Mouse (Mus musculus): Measurements from ENCODE around the gene Zfp326. TPM values are rescaled to one million over a fixed set of nuclear protein-coding genes. Genes with fewer than 3 reads are reported as not detected.
A peak's percentile ranks its signal among the peaks of the same experiment; 100 is the strongest.

The Zfp326 gene
- polyA plus RNA-seq, 1 experiment, result 7.5 TPM

DNA sequence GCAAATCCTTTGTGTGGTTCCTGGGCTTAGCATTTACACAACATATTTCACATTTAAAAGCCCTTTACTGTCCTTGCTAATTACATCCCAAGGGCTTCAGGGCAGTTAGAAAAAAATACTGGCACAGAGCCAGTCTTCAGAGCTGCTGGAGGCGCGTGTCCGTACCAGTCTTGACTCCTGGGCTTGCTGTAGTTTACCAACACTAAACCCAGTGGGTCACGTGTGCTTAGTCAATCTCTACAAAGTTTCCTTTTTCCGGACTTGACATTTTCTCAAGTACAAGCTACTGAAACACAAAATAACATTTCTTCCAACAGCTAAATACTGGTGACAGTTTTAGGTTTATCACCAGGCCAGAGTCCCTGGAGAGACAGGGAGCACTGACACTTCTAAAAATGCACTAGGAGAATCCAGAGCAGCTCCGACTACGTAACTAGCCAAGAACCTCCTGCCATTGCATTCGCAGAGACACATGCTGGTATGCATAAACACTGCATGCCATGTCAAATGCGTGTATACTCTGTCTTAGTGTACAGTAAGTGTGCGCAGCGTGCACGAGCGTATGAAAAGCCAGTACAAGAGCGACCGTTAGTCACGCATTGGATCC, 8.4 kb upstream of the Zfp326 start:
- Histone ChIP-seq H3K27me3 (replicated peaks; ENCODE audit: control insufficient read depth, insufficient read depth, low read length) (no peaks in the 10 kb centered on the region), H3K4me3 (ENCODE audit: insufficient read depth, low read depth, low read length) (no peak overlapping the region), H3K4me1 (ENCODE audit: control insufficient read depth, insufficient read depth, low read length) (peaks cover 6% of the 10 kb centered on the region; the same call in 1 of the 2 replicates), H3K27ac (ENCODE audit: insufficient read depth, low read depth, low read length) (peak overlapping the region; percentile 26; the same call in 1 of the 2 replicates), H3K36me3 (ENCODE audit: control insufficient read depth, insufficient read depth, low read length) (no peaks in the 10 kb centered on the region)
- DNase-seq, result peak; percentile 84
- TF ChIP-seq CTCF (conservative IDR thresholded peaks at IDR 0.05; ENCODE audit: insufficient read depth, insufficient read length, low read depth, low read length) (no peak), POLR2A (IDR thresholded peaks at IDR 0.05; ENCODE audit: low read depth, low read length) (no peak)
- WGBS, result 41% methylated on average over 16 of the region's 16 CpGs

GRCm38 (mm10) chr5:105868593-105868992, 7.8 kb upstream of the Zfp326 start:
- Histone ChIP-seq H3K27me3 (replicated peaks; ENCODE audit: control insufficient read depth, insufficient read depth, low read length) (no peaks in the 10 kb centered on the region), H3K36me3 (ENCODE audit: control insufficient read depth, insufficient read depth, low read length) (no peaks in the 10 kb centered on the region), H3K27ac (ENCODE audit: insufficient read depth, low read depth, low read length) (no peak overlapping the region), H3K4me1 (ENCODE audit: control insufficient read depth, insufficient read depth, low read length) (peaks cover 6% of the 10 kb centered on the region; the same call in 1 of the 2 replicates), H3K4me3 (ENCODE audit: insufficient read depth, low read depth, low read length) (no peak overlapping the region)
- WGBS, result 23% methylated on average over 3 of the region's 3 CpGs
- DNase-seq, result peak; percentile 88
- TF ChIP-seq CTCF (conservative IDR thresholded peaks at IDR 0.05; ENCODE audit: insufficient read depth, insufficient read length, low read depth, low read length), result peak; percentile 98
- no peak for TF ChIP-seq POLR2A (IDR thresholded peaks at IDR 0.05; ENCODE audit: low read depth, low read length)

- TF ChIP-seq POLR2A (IDR thresholded peaks at IDR 0.05; ENCODE audit: low read depth, low read length) (no peak), CTCF (conservative IDR thresholded peaks at IDR 0.05; ENCODE audit: insufficient read depth, insufficient read length, low read depth, low read length) (no peak)
- Histone ChIP-seq H3K36me3 (ENCODE audit: control insufficient read depth, insufficient read depth, low read length) (no peaks in the 10 kb centered on the region), H3K27ac (ENCODE audit: insufficient read depth, low read depth, low read length) (no peak overlapping the region), H3K4me1 (ENCODE audit: control insufficient read depth, insufficient read depth, low read length) (peaks cover 6% of the 10 kb centered on the region; the same call in 1 of the 2 replicates), H3K27me3 (replicated peaks; ENCODE audit: control insufficient read depth, insufficient read depth, low read length) (no peaks in the 10 kb centered on the region), H3K4me3 (ENCODE audit: insufficient read depth, low read depth, low read length) (no peak overlapping the region)
- WGBS, result 92% methylated on average over 7 of the region's 7 CpGs
- no peak for DNase-seq
Measured at GRCm38 (mm10) chr5:105869739-105870138, 6.6 kb upstream of the Zfp326 start.

DNA sequence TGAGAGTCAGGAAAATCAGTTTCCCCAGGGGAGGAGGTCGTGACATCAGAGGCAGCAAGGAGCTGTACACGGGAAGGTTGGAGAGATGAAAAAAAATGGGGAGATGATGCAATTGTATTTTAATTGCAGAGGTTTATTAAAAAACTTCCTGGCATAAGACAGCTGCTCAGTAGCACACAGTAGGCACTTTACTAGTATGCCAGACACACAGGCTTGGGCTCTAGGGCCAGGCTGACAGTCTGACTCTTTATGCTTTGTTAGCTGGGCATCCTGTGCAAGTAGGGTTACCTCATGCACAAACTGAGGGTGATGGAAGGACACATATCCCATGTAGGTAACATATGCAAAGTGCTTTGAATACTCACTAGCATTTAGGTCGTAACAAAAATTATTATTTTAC, 5.2 kb upstream of the Zfp326 start:
- Histone ChIP-seq H3K27ac (ENCODE audit: insufficient read depth, low read depth, low read length) (no peak overlapping the region), H3K27me3 (replicated peaks; ENCODE audit: control insufficient read depth, insufficient read depth, low read length) (no peaks in the 10 kb centered on the region), H3K4me1 (ENCODE audit: control insufficient read depth, insufficient read depth, low read length) (peaks cover 6% of the 10 kb centered on the region; the same call in 1 of the 2 replicates), H3K36me3 (ENCODE audit: control insufficient read depth, insufficient read depth, low read length) (no peaks in the 10 kb centered on the region), H3K4me3 (ENCODE audit: insufficient read depth, low read depth, low read length) (no peak overlapping the region)
- 78% methylated on average over 3 of the region's 3 CpGs for WGBS
- no peak for TF ChIP-seq CTCF (conservative IDR thresholded peaks at IDR 0.05; ENCODE audit: insufficient read depth, insufficient read length, low read depth, low read length)
- no peak for TF ChIP-seq POLR2A (IDR thresholded peaks at IDR 0.05; ENCODE audit: low read depth, low read length)
- no peak for DNase-seq

GRCm38 (mm10) chr5:105872176-105872575, 4.2 kb upstream of the Zfp326 start:
- Histone ChIP-seq H3K36me3 (ENCODE audit: control insufficient read depth, insufficient read depth, low read length) (no peaks in the 10 kb centered on the region), H3K4me3 (ENCODE audit: insufficient read depth, low read depth, low read length) (no peak overlapping the region), H3K27ac (ENCODE audit: insufficient read depth, low read depth, low read length) (no peak overlapping the region), H3K4me1 (ENCODE audit: control insufficient read depth, insufficient read depth, low read length) (peaks cover 6% of the 10 kb centered on the region; the same call in 1 of the 2 replicates), H3K27me3 (replicated peaks; ENCODE audit: control insufficient read depth, insufficient read depth, low read length) (no peaks in the 10 kb centered on the region)
- WGBS, result 85% methylated on average over 8 of the region's 8 CpGs
- TF ChIP-seq POLR2A (IDR thresholded peaks at IDR 0.05; ENCODE audit: low read depth, low read length) (no peak), CTCF (conservative IDR thresholded peaks at IDR 0.05; ENCODE audit: insufficient read depth, insufficient read length, low read depth, low read length) (no peak)
- no peak for DNase-seq

DNA sequence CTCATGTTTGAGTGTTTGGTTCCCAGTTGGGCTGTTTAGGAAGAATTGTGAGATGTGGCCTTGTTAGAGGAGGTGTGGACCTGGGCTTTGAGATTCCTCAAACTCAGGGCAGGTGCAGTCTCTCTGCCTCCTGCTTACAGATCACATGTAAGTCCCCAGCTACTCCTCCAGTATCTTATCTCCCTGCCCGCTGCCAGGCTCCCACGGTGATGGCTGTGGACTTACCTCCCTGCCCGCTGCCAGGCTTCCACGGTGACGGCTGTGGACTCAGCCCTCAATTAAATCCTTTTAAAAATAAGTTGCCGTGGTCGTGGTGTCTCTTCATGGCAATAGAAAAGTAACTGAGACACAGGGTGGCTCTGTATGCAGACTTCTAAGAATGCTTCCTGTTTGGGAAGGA, 3.4 kb upstream of the Zfp326 start:
- Histone ChIP-seq H3K4me1 (ENCODE audit: control insufficient read depth, insufficient read depth, low read length) (peaks cover 6% of the 10 kb centered on the region; the same call in 1 of the 2 replicates), H3K4me3 (ENCODE audit: insufficient read depth, low read depth, low read length) (no peak overlapping the region), H3K27ac (ENCODE audit: insufficient read depth, low read depth, low read length) (no peak overlapping the region), H3K27me3 (replicated peaks; ENCODE audit: control insufficient read depth, insufficient read depth, low read length) (no peaks in the 10 kb centered on the region), H3K36me3 (ENCODE audit: control insufficient read depth, insufficient read depth, low read length) (no peaks in the 10 kb centered on the region)
- 68% methylated on average over 7 of the region's 7 CpGs for WGBS
- DNase-seq, result no peak
- TF ChIP-seq POLR2A (IDR thresholded peaks at IDR 0.05; ENCODE audit: low read depth, low read length) (no peak), CTCF (conservative IDR thresholded peaks at IDR 0.05; ENCODE audit: insufficient read depth, insufficient read length, low read depth, low read length) (no peak)

- Histone ChIP-seq H3K4me1 (ENCODE audit: control insufficient read depth, insufficient read depth, low read length) (peaks cover 4% of the 10 kb centered on the region; the same call in 1 of the 2 replicates), H3K36me3 (ENCODE audit: control insufficient read depth, insufficient read depth, low read length) (no peaks in the 10 kb centered on the region), H3K27me3 (replicated peaks; ENCODE audit: control insufficient read depth, insufficient read depth, low read length) (no peaks in the 10 kb centered on the region), H3K4me3 (ENCODE audit: insufficient read depth, low read depth, low read length) (no peak overlapping the region), H3K27ac (ENCODE audit: insufficient read depth, low read depth, low read length) (no peak overlapping the region)
- TF ChIP-seq POLR2A (IDR thresholded peaks at IDR 0.05; ENCODE audit: low read depth, low read length) (no peak), CTCF (conservative IDR thresholded peaks at IDR 0.05; ENCODE audit: insufficient read depth, insufficient read length, low read depth, low read length) (no peak)
- 85% methylated on average over 3 of the region's 3 CpGs for WGBS
- no peak for DNase-seq
Measured at GRCm38 (mm10) chr5:105873774-105874173, 2.6 kb upstream of the Zfp326 start.
